Mouse (Mus musculus): Measurements from ENCODE around the gene Dynlt1f.
"Not testable (repeated sequence)": the region's sequence is repeated elsewhere in the genome, so short reads cannot be mapped to it uniquely, and the experiment has no call there.

DNA sequence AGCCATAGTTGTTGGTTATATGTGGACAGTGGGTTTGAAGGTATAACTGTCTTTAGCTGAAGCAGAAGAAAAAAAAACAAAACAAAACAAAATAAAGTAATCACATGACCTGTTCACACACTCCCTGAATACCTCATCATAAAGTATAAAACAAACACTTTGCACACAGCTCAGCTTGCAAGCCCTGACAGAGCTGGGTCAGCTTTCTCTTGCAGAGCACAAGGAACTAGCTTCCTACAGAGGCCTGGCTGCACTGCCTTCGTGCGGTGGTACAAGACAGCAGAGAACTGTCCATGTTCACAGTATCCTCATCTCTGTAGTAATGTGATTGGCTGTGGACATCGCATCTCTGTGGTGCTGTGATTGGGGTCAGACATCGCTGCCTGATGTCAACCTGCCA lies 25.3 kb downstream of the Dynlt1f start:
- not testable (repeated sequence) for TF ChIP-seq CTCF (conservative IDR thresholded peaks at IDR 0.05; ENCODE audit: low read length); POU5F1 (IDR thresholded peaks at IDR 0.05; ENCODE audit: borderline replicate concordance, low read length)
